Mouse (Mus musculus): ENCODE results near the gene Isy1.
"Not testable (repeated sequence)": the region's sequence is repeated elsewhere in the genome, so short reads cannot be mapped to it uniquely, and the experiment has no call there.

Isy1 gene

GRCm38 (mm10) chr6:87778294-87779173 lies 60.1 kb downstream of the Isy1 start:
- no peak for DNase-seq (ENCODE audit: low spot score in 2 of 2)

- DNase-seq (ENCODE audit: low spot score in 2 of 2) = no peak
Measured at GRCm38 (mm10) chr6:87777842-87778241, 60.8 kb downstream of the Isy1 start, which contains the start of gene Gp9. Gp9 (plus strand) TSS chr6:87778072.

GRCm38 (mm10) chr6:87776663-87777062 lies 61.9 kb downstream of the Isy1 start:
- no peak for DNase-seq (ENCODE audit: low spot score in 2 of 2)

- DNase-seq (ENCODE audit: low spot score in 2 of 2) = no peak
Measured at GRCm38 (mm10) chr6:87775588-87776245, 62.9 kb downstream of the Isy1 start.

- DNase-seq (ENCODE audit: low spot score in 2 of 2) = no peak
Measured at GRCm38 (mm10) chr6:87774909-87775308, 63.7 kb downstream of the Isy1 start.

- DNase-seq (ENCODE audit: low spot score in 2 of 2) = no peak
Measured at GRCm38 (mm10) chr6:87774466-87774865, 64.1 kb downstream of the Isy1 start.

GRCm38 (mm10) chr6:87770626-87771025 lies 68.0 kb downstream of the Isy1 start:
- no peak for DNase-seq (ENCODE audit: low spot score in 2 of 2)

GRCm38 (mm10) chr6:87764296-87764695 lies 74.3 kb downstream of the Isy1 start:
- DNase-seq (ENCODE audit: low spot score in 2 of 2) = not testable (repeated sequence)

Data from right cerebral cortex, postnatal 36 days (tissue).